Mouse (Mus musculus) limb, embryonic 13.5 days (tissue): ENCODE measurements around the gene Pdk3. TPM values are rescaled to one million over a fixed set of nuclear protein-coding genes. Genes with fewer than 3 reads are reported as not detected.

ENCODE experiments used
- ATAC-seq: fragments of 200-750 bp; cut with Nextera tagmentation; 2 replicates; pipeline ENCODE4 v1.8.0; 2017; ENCODE audit warnings: low read depth, moderate number of reproducible peaks, moderate TSS enrichment; ENCODE audit not compliant: low FRiP score
- H3K27ac ChIP-seq: fragments of 300-500 bp; sonication (generic); 2 replicates; pipeline ENCODE4 v1.5.1; 2015; ENCODE audit warnings: inconsistent platforms, mild to moderate bottlenecking, moderate library complexity
- H3K27me3 ChIP-seq: fragments of 300-500 bp; sonication (generic); 2 replicates; pipeline ENCODE4 v1.6.1; 2015; ENCODE audit warnings: mild to moderate bottlenecking, inconsistent platforms
- H3K36me3 ChIP-seq: fragments of 300-500 bp; sonication (generic); 2 replicates; pipeline ENCODE4 v1.6.1; 2015; ENCODE audit warnings: inconsistent platforms, mild to moderate bottlenecking, moderate library complexity
- H3K4me1 ChIP-seq: fragments of 300-500 bp; sonication (generic); 2 replicates; pipeline ENCODE4 v1.6.1; 2015; ENCODE audit warnings: inconsistent platforms
- H3K4me2 ChIP-seq: fragments of 300-500 bp; sonication (generic); replicated peaks from 2 replicates; pipeline ENCODE4 v1.6.1; 2015; ENCODE audit warnings: inconsistent platforms, mild to moderate bottlenecking, moderate library complexity
- H3K4me3 ChIP-seq: fragments of 300-500 bp; sonication (generic); 2 replicates; pipeline ENCODE4 v1.5.1; 2015; ENCODE audit warnings: moderate library complexity, mild to moderate bottlenecking, inconsistent platforms
- H3K9ac ChIP-seq: fragments of 300-500 bp; sonication (generic); 2 replicates; pipeline ENCODE4 v1.6.1; 2015; ENCODE audit warnings: mild to moderate bottlenecking, inconsistent platforms
- H3K9me3 ChIP-seq: fragments of 300-500 bp; sonication (generic); 2 replicates; pipeline ENCODE4 v1.6.1; 2016; ENCODE audit warnings: inconsistent platforms
- WGBS: fragments of 180-500 bp; shearing (Covaris S2); methylation state at CpG from one replicate; pipeline ENCODE4 v1.1.7; 2015; 5-methylcytosine and 5-hydroxymethylcytosine counted together
- polyA plus RNA-seq: library from polyadenylated mRNA; unstranded; fragments of >200 nt; fragmentation: Nextera tagmentation; extraction: Ambion mirVana; gene quantifications from 2 replicates; pipeline ENCODE4 v1.2.1, GENCODE M21; 2015

Pdk3 gene
- polyA plus RNA-seq, result 68.3 and 70.8 TPM in 2 replicates

GRCm38 (mm10) chrX:93831561-93832336, at the start of gene Pdk3:
Pdk3 (minus strand) TSS chrX:93832201.
- WGBS, result 19% methylated on average over 52 of the region's 68 CpGs
- H3K4me1 ChIP-seq, result peaks cover 9% of the 10 kb centered on the region
- H3K27ac ChIP-seq, result peak within 1 kb of the TSS; percentile 90
- peak within 1 kb of the TSS; percentile 63 for H3K4me2 ChIP-seq
- peak within 1 kb of the TSS; percentile 59 for H3K4me3 ChIP-seq
- 0 out of 2 replicates have a peak, but pooled peaks cover 7% of the 10 kb centered on the region for H3K27me3 ChIP-seq
- H3K36me3 ChIP-seq, result no peaks in the 10 kb centered on the region
- no peaks in the 10 kb centered on the region for H3K9me3 ChIP-seq
- peak within 1 kb of the TSS; percentile 72 for H3K9ac ChIP-seq
- peak; percentile 97 for ATAC-seq

GRCm38 (mm10) chrX:93877634-93878016, 45.6 kb upstream of the Pdk3 start:
- Histone ChIP-seq H3K9me3 (no peaks in the 10 kb centered on the region), H3K36me3 (no peaks in the 10 kb centered on the region), H3K9ac (no peak overlapping the region), H3K27me3 (peaks cover 14% of the 10 kb centered on the region), H3K4me2 (no peak overlapping the region), H3K27ac (no peak overlapping the region), H3K4me1 (no peaks in the 10 kb centered on the region), H3K4me3 (no peak overlapping the region)
- ATAC-seq, result no peak
- 78% methylated on average over 3 of the region's 3 CpGs for WGBS

DNA sequence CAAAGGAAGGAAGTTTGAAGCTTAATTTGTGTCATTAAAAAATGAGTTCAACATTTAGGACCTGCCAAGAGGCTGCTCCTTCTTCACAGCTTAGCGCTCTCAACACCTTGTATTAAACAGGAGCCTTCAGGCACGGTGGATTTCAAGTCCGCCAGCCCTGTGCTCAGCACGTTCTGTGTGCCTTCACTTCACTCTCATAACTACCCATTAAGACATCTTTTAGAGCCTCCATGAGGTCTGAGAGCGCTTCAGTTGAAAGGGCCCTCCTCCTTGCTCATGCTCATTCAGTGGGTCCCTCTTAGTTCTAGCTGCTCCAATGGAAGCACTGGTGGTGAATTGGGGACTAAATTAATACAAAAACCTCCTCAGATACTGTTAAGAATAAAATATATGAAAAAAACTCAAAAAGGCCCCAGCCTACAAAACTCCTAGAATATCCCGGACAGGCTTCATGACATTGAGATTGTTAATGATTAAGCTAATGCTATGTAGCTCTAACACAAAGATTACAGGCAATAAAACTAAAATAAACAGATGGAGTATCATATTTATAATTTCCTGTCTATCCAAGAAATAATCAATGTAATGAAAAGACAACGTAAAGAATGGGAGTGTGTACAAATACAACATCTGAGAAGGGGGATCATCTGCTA, 45.1 kb upstream of the Pdk3 start:
- H3K4me2 ChIP-seq, result no peak overlapping the region
- H3K9me3 ChIP-seq, result no peaks in the 10 kb centered on the region
- H3K4me1 ChIP-seq, result no peaks in the 10 kb centered on the region
- H3K9ac ChIP-seq, result no peak overlapping the region
- no peaks in the 10 kb centered on the region for H3K36me3 ChIP-seq
- WGBS, result 84% methylated on average over 7 of the region's 7 CpGs
- no peak for ATAC-seq
- no peak overlapping the region for H3K4me3 ChIP-seq
- peaks cover 14% of the 10 kb centered on the region for H3K27me3 ChIP-seq
- no peak overlapping the region for H3K27ac ChIP-seq

DNA sequence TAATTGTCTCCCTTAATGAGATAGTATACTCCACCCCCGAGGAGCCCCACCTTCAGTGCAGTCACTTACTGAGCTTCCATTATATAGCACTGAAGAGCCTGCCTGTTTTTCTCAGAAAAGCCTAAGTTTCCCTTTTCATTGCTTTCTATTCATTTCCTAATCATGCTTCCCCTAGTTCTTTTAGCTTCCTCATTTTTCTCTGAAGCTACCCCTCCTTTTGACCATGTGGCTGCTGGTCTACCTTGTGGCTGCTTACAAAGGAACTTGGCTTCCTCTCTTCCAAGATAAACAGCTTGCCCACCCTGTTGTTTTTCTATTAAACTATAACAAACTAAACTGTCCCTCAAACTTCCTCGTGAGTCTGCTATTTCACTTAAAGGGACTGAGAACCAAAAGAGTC, 31.4 kb upstream of the Pdk3 start:
- H3K36me3 ChIP-seq, result no peaks in the 10 kb centered on the region
- no peaks in the 10 kb centered on the region for H3K9me3 ChIP-seq
- H3K4me1 ChIP-seq, result no peaks in the 10 kb centered on the region
- H3K4me3 ChIP-seq, result no peak overlapping the region
- ATAC-seq, result no peak
- WGBS, result 55% methylated on average over 2 of the region's 2 CpGs
- H3K27me3 ChIP-seq, result peaks cover 18% of the 10 kb centered on the region; the same call in 1 of the 2 replicates
- H3K27ac ChIP-seq, result no peak overlapping the region
- no peak overlapping the region for H3K9ac ChIP-seq
- H3K4me2 ChIP-seq, result no peak overlapping the region

DNA sequence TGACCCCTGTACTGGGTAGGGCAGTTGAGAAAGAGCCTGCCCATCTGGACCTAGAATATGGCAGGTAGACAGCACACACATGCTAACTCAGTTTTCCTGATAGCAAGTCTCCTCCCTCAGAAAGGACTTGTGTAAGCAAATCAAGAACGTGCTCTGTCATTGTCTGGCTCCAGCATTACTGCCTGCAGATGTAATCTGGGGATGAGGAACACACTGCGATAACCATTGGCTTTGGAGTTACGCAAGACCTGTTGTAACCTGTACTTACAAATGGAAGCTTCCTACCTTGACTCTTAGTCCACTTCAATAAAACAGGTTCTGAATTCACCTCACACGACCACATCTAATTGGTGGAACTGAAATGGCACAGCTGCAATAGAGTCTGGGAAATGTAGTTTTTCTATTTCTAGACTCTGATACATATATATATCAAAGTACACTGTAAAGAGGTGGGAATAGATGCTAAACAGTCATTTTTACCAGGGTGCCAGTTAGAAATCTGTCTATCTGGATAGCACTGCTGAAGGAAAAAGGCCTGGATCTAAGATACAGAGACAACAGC, 30.6 kb upstream of the Pdk3 start:
- no peak overlapping the region for H3K9ac ChIP-seq
- H3K27me3 ChIP-seq, result peaks cover 18% of the 10 kb centered on the region; the same call in 1 of the 2 replicates
- no peak for ATAC-seq
- no peak overlapping the region for H3K27ac ChIP-seq
- H3K36me3 ChIP-seq, result no peaks in the 10 kb centered on the region
- WGBS, result 78% methylated on average over 4 of the region's 4 CpGs
- no peaks in the 10 kb centered on the region for H3K9me3 ChIP-seq
- no peaks in the 10 kb centered on the region for H3K4me1 ChIP-seq
- H3K4me3 ChIP-seq, result no peak overlapping the region
- no peak overlapping the region for H3K4me2 ChIP-seq

DNA sequence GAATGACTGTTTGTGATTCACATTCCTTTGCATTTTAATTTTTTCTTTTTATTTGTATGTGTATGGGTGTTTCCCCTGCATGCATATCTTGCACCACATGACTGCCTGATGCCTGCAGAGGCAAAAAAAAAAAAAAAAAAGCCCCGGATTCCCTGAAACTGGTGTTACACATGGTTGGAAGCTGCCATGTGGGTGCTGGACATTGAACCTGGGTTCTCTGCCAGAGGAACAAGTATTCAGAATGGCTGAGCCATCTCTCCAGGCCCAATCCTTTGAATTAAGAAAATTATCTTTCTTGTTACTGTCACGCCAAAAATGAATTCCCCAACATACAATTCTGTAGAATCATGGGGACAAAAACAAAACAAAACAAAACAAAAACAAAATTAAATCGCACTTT, 25.8 kb upstream of the Pdk3 start:
- H3K36me3 ChIP-seq, result no peaks in the 10 kb centered on the region
- H3K9ac ChIP-seq, result no peak overlapping the region
- WGBS, result 77% methylated on average over 3 of the region's 3 CpGs
- no peak overlapping the region for H3K27ac ChIP-seq
- H3K4me3 ChIP-seq, result no peak overlapping the region
- no peaks in the 10 kb centered on the region for H3K9me3 ChIP-seq
- no peaks in the 10 kb centered on the region for H3K4me1 ChIP-seq
- no peak overlapping the region for H3K4me2 ChIP-seq
- H3K27me3 ChIP-seq, result peaks cover 12% of the 10 kb centered on the region; the same call in 1 of the 2 replicates
- no peak for ATAC-seq

DNA sequence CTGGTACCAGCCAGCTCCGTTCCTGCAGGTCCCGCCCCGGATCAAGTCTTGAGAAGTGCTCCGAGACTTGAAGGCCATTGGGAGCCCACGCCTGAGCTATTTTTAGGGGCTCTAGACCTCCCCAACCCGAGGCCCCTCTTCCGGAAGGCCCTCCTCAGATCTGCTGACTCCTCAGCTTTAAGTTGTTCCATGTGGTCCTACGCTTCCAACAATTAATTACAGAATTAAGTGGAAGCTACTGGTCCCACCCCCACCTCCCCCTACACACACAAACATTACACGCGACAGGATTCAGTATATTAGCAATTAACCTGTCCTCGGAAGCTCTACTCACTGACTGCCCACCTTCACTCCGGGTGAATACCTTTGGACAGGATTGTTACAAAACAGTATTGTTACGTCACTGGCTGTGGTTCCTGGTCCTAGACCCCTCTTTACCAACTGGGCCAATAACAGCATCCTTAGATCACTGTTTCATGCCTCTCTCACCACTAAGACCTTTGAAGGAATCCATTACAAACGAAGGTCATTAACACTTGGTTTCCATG, 410 bp upstream of the Pdk3 start:
- peak overlapping the region; percentile 59 for H3K4me3 ChIP-seq
- no peak for ATAC-seq
- peak overlapping the region; percentile 63 for H3K4me2 ChIP-seq
- H3K27me3 ChIP-seq, result 0 out of 2 replicates have a peak, but pooled peaks cover 9% of the 10 kb centered on the region
- H3K9me3 ChIP-seq, result no peaks in the 10 kb centered on the region
- H3K4me1 ChIP-seq, result peaks cover 9% of the 10 kb centered on the region
- WGBS, result 26% methylated on average over 14 of the region's 14 CpGs
- peak overlapping the region; percentile 72; the same call in 1 of the 2 replicates for H3K9ac ChIP-seq
- no peaks in the 10 kb centered on the region for H3K36me3 ChIP-seq
- peak overlapping the region; percentile 90; the same call in 1 of the 2 replicates for H3K27ac ChIP-seq

DNA sequence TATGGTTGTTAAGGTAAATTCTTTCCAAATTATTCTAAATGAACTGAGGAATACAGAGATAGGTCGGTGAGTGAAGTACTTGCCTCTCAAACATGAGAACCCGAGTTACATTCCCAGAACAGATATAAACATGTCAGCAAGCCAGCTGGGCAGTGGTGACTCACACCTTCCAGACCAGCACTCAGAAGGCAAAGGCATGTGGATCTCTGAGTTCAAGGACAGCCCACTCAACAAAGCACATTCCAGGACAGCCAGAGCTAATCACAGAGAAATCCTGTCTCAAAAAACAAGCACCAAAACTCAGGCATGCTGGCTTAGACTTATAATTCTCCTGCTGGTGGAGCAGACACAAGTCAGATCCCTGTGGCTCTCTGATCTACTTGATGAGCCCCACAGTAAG, 6.2 kb downstream of the Pdk3 start:
- Histone ChIP-seq H3K4me3 (no peak overlapping the region), H3K27me3 (peaks cover 9% of the 10 kb centered on the region; the same call in 1 of the 2 replicates), H3K36me3 (no peaks in the 10 kb centered on the region), H3K9ac (no peak overlapping the region), H3K4me1 (peaks cover 10% of the 10 kb centered on the region), H3K4me2 (no peak overlapping the region), H3K27ac (no peak overlapping the region), H3K9me3 (no peaks in the 10 kb centered on the region)
- ATAC-seq, result no peak
- 37% methylated on average over 2 of the region's 2 CpGs for WGBS

DNA sequence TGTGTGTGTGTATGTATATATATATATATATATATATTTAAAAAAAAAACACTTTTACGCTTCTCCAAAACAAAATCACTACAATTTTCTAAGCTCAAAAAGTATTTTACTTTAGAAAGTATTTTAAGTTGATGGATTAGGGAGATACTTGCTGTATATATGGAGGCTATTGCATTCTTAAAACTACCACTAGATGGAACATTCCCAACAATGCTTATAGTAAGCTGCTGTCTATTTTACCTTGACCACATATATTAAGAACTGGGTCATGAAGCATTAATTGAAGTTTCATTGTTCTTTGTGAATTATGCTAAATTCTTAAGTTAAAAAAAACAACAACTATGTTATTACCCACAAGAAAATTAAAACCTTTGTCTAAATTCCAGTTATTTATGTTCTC, 24.0 kb downstream of the Pdk3 start:
- peaks cover 7% of the 10 kb centered on the region for H3K36me3 ChIP-seq
- H3K9ac ChIP-seq, result no peak overlapping the region
- WGBS, result 82% methylated on average over 1 of the region's 1 CpGs
- no peak overlapping the region for H3K27ac ChIP-seq
- ATAC-seq, result no peak
- H3K4me2 ChIP-seq, result no peak overlapping the region
- H3K4me1 ChIP-seq, result no peaks in the 10 kb centered on the region
- H3K27me3 ChIP-seq, result peaks cover 8% of the 10 kb centered on the region; the same call in 1 of the 2 replicates
- H3K4me3 ChIP-seq, result no peak overlapping the region
- no peaks in the 10 kb centered on the region for H3K9me3 ChIP-seq

DNA sequence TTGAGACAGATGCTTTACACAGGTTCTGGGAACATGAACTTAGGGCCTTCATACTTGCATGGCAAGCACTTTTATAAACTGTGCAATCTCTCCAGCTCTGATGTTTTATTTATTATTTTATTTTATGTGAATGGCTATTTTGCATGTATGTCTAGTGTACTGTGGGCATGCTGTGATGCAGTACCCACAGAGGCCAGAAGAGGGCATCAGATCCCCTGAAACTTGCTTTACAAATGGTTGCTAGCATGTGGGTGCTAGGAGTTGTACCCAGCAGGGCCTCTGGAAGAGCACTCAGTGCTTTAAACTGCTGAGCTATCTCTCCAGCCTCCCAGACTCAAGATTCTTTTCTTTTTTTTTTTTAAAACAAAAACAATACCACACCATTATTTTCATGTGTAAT, 38.8 kb downstream of the Pdk3 start:
- no peaks in the 10 kb centered on the region for H3K36me3 ChIP-seq
- H3K27me3 ChIP-seq, result no peaks in the 10 kb centered on the region; the same call in 1 of the 2 replicates
- H3K9ac ChIP-seq, result no peak overlapping the region
- H3K4me3 ChIP-seq, result no peak overlapping the region
- H3K27ac ChIP-seq, result no peak overlapping the region
- H3K4me1 ChIP-seq, result no peaks in the 10 kb centered on the region
- H3K9me3 ChIP-seq, result no peaks in the 10 kb centered on the region
- H3K4me2 ChIP-seq, result no peak overlapping the region
- no peak for ATAC-seq

- Histone ChIP-seq H3K27me3 (no peaks in the 10 kb centered on the region; the same call in 1 of the 2 replicates), H3K36me3 (no peaks in the 10 kb centered on the region), H3K4me3 (no peak overlapping the region), H3K9me3 (no peaks in the 10 kb centered on the region), H3K9ac (no peak overlapping the region), H3K4me1 (no peaks in the 10 kb centered on the region), H3K4me2 (no peak overlapping the region), H3K27ac (no peak overlapping the region)
- WGBS, result 80% methylated on average over 1 of the region's 1 CpGs
- ATAC-seq, result no peak
Observed at GRCm38 (mm10) chrX:93789562-93789961, 42.4 kb downstream of the Pdk3 start.

GRCm38 (mm10) chrX:93760770-93761169, 71.2 kb downstream of the Pdk3 start:
- peaks cover 10% of the 10 kb centered on the region; the same call in 1 of the 2 replicates for H3K27me3 ChIP-seq
- H3K36me3 ChIP-seq, result peaks cover 4% of the 10 kb centered on the region; the same call in 1 of the 2 replicates
- no peak overlapping the region for H3K4me3 ChIP-seq
- no peaks in the 10 kb centered on the region for H3K4me1 ChIP-seq
- no peak overlapping the region for H3K9ac ChIP-seq
- no peak overlapping the region for H3K27ac ChIP-seq
- H3K4me2 ChIP-seq, result no peak overlapping the region
- H3K9me3 ChIP-seq, result no peaks in the 10 kb centered on the region
- WGBS, result 95% methylated on average over 3 of the region's 3 CpGs
- ATAC-seq, result no peak
